In genomic region chr13:63726035-63726434, GRCm38 (mm10) we compare ENCODE assay signal across 11 mouse cellular contexts.
A peak's percentile ranks its signal among the peaks of the same experiment; 100 is the strongest.
DNase-seq lines count a peak whose midpoint lies in the region; ATAC-seq and TF ChIP-seq lines count a peak whose summit lies in the region.
"Had no signal": no experiment of that assay in that cellular context is flagged by ENCODE, and none has a peak within 500 bp of the region (broad histone marks: within the 10 kb centered on the region; RNA-seq: fewer than 3 reads in every experiment).

No protein-coding gene starts in this region.

- 0 out of 2 replicates have a peak, but pooled peaks have one; percentile 40 for ATAC-seq in kidney, postnatal 0 days (replicated peaks; ENCODE audit: low FRiP score, low read depth)
- ATAC-seq in limb, embryonic 13.5 days (ENCODE audit: low FRiP score, low read depth) = no peak; the same call in 1 of the 2 replicates
- ATAC-seq: liver, embryonic 12.5 days had no signal

- peaks cover 8% of the 10 kb centered on the region for H3K4me1 ChIP-seq in kidney, postnatal 0 days (replicated peaks; ENCODE audit: insufficient read depth, low read length)
- H3K4me1 ChIP-seq in embryonic facial prominence, embryonic 10.5 days = peaks cover 38% of the 10 kb centered on the region
- H3K4me1 ChIP-seq in limb, embryonic 13.5 days = peaks cover 41% of the 10 kb centered on the region

- H3K4me3 ChIP-seq in kidney, postnatal 0 days (replicated peaks; ENCODE audit: low read depth, low read length) = no peak overlapping the region
- no peak overlapping the region for H3K4me3 ChIP-seq in embryonic facial prominence, embryonic 10.5 days
- no peak overlapping the region for H3K4me3 ChIP-seq in limb, embryonic 13.5 days
- H3K4me3 ChIP-seq: embryonic facial prominence, embryonic 13.5 days; liver, embryonic 12.5 days had no signal

- H3K9ac ChIP-seq in kidney, postnatal 0 days (ENCODE audit: low read depth, low read length) = no peak overlapping the region
- H3K9ac ChIP-seq in limb, embryonic 13.5 days = 0 out of 2 replicates have a peak overlapping the region, but pooled peaks have one; percentile 13
- H3K9ac ChIP-seq: embryonic facial prominence, embryonic 13.5 days; liver, embryonic 12.5 days had no signal

- WGBS in kidney, postnatal 0 days = 33% methylated on average over 2 of the region's 2 CpGs
- WGBS in embryonic facial prominence, embryonic 10.5 days = 7% methylated on average over 2 of the region's 2 CpGs
- WGBS in limb, embryonic 13.5 days = 7% methylated on average over 2 of the region's 2 CpGs

- H3K36me3 ChIP-seq in kidney, postnatal 0 days (ENCODE audit: insufficient read depth, low read length) = no peaks in the 10 kb centered on the region
- H3K36me3 ChIP-seq in embryonic facial prominence, embryonic 10.5 days (replicated peaks) = no peaks in the 10 kb centered on the region
- no peaks in the 10 kb centered on the region for H3K36me3 ChIP-seq in limb, embryonic 13.5 days
- H3K36me3 ChIP-seq: embryonic facial prominence, embryonic 13.5 days; liver, embryonic 12.5 days had no signal

- no peak overlapping the region for H3K4me2 ChIP-seq in kidney, postnatal 0 days (ENCODE audit: low read length)
- H3K4me2 ChIP-seq in limb, embryonic 13.5 days (replicated peaks) = no peak overlapping the region
- H3K4me2 ChIP-seq: embryonic facial prominence, embryonic 13.5 days; liver, embryonic 12.5 days had no signal

- H3K9me3 ChIP-seq in kidney, postnatal 0 days (replicated peaks; ENCODE audit: low read length) = no peaks in the 10 kb centered on the region
- H3K9me3 ChIP-seq in embryonic facial prominence, embryonic 10.5 days = no peaks in the 10 kb centered on the region
- no peaks in the 10 kb centered on the region for H3K9me3 ChIP-seq in limb, embryonic 13.5 days
- H3K9me3 ChIP-seq: embryonic facial prominence, embryonic 13.5 days; liver, embryonic 12.5 days had no signal

- DNase-seq in kidney, postnatal 0 days (ENCODE audit: low spot score) = peak; percentile 60
- no peak for DNase-seq in kidney, postnatal 36 days
- peak; percentile 79 for DNase-seq in embryo, embryonic 10 days (ENCODE audit: low spot score)
- DNase-seq in embryonic facial prominence, embryonic 10.5 days (ENCODE audit: low spot score) = peak; percentile 65
- no peak for DNase-seq in gastrocnemius, adult 18-20 months (ENCODE audit: low spot score)
- no peak for DNase-seq in left cerebral cortex, adult 8-10 months (ENCODE audit: low spot score in 2 of 2)
- DNase-seq in spleen, adult 18-20 months = no peak
- DNase-seq: heart, postnatal 4 days had no signal

- no peaks in the 10 kb centered on the region for H3K27me3 ChIP-seq in kidney, postnatal 0 days (ENCODE audit: insufficient read depth, low read length)
- H3K27me3 ChIP-seq in embryonic facial prominence, embryonic 10.5 days (replicated peaks; ENCODE audit: low read depth, poor library complexity, severe bottlenecking) = 0 out of 2 replicates have a peak, but pooled peaks cover 6% of the 10 kb centered on the region
- H3K27me3 ChIP-seq in limb, embryonic 13.5 days = no peaks in the 10 kb centered on the region
- H3K27me3 ChIP-seq: embryonic facial prominence, embryonic 13.5 days; liver, embryonic 12.5 days had no signal

- H3K27ac ChIP-seq in kidney, postnatal 0 days = no peak overlapping the region
- peak overlapping the region; percentile 49; the same call in 1 of the 2 replicates for H3K27ac ChIP-seq in embryonic facial prominence, embryonic 10.5 days (replicated peaks)
- H3K27ac ChIP-seq in limb, embryonic 13.5 days = peak overlapping the region; percentile 44; the same call in 1 of the 2 replicates
- H3K27ac ChIP-seq: embryonic facial prominence, embryonic 13.5 days; liver, embryonic 12.5 days had no signal

- TF ChIP-seq CTCF in kidney, postnatal 0 days (IDR thresholded peaks at IDR 0.05; ENCODE audit: low read depth) = no peak

Comparison
In these comparisons a context has a peak if more than half of its experiments do, and no peak if none do; other contexts are left out.
1. DNase-seq: peak in kidney, postnatal 0 days (single experiment), embryo, embryonic 10 days (single experiment) and embryonic facial prominence, embryonic 10.5 days (single experiment); none in kidney, postnatal 36 days (0 of 2), gastrocnemius, adult 18-20 months (single experiment), left cerebral cortex, adult 8-10 months (0 of 2) and spleen, adult 18-20 months (0 of 2).